Mouse (Mus musculus) right cerebral cortex, postnatal 25 days (tissue): ENCODE measurements at regions not wholly inside any gene's neighbourhood (a gene's known extent, or its start where the extent isn't known, plus 50 kb on each side); places are given as distances from the start of the nearest gene placed in this dataset.
"Not testable (repeated sequence)": the region's sequence is repeated elsewhere in the genome, so short reads cannot be mapped to it uniquely, and the experiment has no call there.

Experiments
- DNase-seq: peaks from one replicate; pipeline ENCODE4 v3.0.0; 2022

DNA sequence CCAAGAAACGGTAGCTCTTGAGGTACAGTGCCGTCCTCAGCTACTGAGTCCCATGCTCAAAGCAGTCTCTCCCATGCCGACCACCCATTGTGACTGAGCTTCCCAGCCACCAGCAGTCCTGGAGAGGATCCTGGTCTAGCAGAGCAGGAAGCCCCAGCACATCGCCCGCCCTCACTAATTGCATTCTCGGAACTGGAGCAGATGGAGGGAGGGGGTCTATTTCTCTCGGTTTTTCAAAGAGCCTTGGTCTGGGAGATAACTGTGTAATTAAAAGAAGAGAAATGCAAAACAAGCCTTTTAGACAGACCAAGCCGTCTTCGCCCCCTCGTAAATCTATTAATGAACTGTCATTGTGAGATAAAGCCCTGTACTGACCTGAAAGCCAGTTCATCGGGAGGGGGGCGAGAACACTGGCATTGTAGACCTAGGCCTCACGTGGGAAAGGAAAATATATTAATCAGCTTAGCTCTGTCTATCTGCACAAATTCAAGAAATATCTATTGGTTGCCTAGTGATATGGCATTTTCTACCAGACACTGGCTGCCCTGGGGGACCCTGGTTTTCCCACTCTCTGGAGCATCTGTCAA, 405.4 kb downstream of the Ptpru start:
- DNase-seq, result no peak

DNA sequence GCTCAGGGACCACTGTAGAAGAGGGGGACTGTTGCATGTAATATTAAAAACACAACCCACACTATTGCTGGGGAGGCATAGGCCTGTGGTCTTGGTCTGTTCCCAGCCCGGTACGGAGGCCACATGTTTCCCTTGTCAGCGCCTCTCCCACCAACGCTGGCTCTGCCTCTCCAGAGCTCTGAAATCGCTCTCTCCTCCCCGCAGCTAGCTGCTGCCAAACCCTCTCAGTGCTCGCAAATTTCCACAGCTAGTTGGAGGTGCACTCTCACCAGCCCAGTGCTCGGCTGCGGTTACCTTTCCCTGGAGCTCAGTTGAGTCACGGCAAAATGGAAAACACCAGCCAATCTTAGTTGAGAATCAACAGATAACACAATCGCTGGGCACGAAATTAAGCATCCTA, 402.9 kb downstream of the Ptpru start:
- DNase-seq, result no peak

DNA sequence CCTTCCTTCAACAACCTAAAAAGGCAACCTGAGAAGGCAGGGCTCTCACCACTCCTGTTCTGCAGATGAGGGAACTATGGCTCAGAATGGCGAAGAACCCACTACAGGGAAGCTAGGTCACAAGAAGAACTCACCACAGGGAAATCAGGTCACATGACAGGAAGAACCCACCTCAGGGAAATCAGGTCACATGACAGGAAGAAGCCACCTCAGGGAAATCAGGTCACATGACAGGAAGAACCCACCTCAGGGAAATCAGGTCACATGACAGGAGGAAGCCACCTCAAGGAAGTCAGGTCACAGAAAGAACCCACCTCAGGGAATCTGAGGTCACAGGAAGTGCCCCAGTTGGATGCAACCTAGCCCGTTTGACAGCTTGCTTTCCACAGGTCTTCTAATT, 399.7 kb downstream of the Ptpru start:
- no peak for DNase-seq

DNA sequence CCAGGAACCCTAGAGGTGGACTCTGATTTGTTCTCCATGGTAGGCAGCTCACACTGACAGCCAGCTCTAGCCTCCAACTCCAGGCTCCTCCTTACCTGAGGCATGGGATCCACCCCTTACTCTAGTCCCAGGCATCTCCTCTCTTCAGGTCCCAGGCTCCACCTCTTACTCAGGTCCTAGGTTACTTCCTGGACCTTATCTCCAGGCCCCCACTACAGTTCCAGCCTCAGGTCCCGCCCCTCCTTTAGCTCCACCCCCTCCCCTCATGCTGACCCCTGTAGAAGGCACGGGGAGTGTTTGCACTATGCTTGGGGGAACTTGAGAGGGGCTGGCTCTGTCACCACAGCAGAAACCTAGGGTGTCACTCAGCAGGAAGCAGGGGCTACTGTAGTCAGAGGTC, 399.2 kb downstream of the Ptpru start:
- DNase-seq, result no peak

DNA sequence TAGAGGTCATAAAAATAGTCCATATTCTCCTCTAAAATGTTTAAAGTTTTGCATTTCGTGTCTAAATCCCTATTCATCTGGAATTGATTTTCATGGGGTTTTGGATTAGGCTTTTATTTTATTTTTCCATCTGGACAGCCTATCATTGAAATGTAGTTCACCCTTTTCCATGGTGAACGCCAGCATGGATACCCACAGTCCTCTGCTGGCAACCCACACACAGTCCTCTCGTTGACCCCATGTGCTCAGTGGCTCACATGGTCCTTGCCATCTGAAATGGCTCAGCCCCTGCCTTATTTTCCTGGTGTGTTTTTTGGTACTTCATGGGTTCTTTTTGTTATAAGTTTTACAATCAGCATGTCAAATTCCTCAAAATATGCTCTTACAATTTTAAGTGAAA, 397.2 kb downstream of the Ptpru start:
- no peak for DNase-seq

DNA sequence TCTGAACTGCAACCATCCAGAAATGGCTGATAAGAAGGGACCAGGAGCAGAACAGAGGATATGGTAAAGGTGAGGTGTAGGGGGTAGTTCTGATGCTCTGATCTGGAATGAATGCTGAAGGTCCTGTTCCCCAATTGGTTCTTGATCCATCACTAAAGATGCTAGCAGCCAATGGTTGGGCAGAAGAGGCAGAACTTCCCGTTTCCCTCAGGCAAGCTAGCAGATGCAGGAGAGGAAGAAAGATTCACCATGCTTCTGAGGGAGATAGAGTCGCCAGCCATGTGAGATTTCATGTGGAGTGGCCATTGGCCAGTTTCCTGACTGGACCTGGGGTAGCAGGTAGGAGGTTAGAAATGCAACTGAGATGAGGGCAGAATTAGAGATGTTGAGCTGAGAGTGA, 394.6 kb downstream of the Ptpru start:
- no peak for DNase-seq

DNA sequence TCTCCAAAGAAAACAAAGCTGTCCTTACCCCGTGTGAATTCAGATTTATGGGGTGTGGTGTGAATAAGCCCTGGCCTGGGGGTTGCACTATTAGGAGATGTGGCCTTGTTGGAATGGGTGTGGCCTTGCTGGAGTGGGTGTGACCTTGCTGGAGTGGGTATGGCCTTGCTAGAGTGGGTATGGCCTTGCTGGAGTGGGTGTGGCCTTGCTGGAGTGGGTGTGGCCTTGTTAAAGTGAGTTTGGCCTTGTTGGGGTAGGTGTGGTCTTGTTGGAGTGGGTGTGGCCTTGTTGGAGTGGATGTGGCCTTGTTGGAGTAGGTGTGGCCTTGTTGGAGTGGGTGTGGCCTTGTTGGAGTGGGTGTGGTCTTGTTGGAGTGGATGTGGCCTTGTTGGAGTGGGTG, 387.8 kb downstream of the Ptpru start:
- DNase-seq, result not testable (repeated sequence)

DNA sequence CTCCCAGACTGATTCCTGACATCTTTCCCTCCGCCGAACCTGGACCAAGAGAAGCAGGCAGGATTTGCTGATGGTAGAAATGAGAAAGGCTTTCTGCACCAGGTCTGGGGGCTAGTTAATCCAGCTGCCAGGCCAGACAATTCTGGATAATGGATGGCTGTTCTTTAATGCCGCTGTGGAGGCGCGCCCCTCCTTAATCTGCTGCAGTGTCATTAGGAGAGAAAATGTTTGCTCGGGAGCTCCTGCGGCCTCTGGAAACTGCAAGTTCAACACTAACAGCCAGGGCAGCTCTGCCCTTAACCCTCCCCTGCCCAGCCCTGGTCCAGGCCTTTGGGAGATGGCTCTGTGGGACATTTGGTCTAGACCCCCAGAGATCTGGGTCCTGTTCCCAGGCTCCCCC, 380.5 kb downstream of the Ptpru start:
- no peak for DNase-seq

DNA sequence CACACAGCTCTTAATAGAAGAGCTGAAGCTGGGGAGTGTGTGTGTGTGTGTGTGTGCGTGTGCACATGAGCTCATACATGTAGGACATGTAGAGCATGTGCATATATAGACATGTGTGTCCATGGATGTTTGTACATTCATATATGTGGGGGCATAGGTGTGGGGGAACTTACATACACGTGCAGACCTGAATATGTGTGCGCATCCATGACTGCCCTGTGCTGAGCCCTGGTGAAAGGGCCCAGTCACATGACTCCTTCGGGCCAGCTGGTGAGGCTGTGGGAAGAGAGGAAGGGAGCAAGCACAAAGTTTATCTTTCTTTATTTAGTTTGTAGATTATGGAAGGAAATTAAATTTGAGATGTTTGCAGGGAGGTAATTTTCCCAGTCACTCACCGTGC, 378.3 kb downstream of the Ptpru start:
- DNase-seq, result no peak

DNA sequence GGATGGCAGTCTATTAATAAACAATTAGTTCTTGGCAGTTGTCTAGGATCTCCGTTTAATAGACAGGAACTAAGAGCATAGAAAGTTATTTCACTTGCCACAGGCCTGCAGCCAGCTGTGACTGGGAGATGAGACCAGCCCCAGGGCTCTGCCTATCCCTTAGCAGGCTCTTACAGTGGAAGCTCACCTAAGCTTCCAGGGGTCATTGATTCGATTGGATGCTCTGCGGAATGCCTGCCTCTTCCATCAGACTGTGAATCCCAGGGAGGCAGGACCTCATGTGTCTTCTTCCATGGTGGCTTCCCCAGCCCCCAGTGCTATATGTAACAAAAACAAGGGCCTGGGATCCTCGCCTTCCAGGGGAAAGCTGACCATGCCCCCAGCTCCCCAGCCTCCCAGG, 376.8 kb downstream of the Ptpru start:
- no peak for DNase-seq

DNA sequence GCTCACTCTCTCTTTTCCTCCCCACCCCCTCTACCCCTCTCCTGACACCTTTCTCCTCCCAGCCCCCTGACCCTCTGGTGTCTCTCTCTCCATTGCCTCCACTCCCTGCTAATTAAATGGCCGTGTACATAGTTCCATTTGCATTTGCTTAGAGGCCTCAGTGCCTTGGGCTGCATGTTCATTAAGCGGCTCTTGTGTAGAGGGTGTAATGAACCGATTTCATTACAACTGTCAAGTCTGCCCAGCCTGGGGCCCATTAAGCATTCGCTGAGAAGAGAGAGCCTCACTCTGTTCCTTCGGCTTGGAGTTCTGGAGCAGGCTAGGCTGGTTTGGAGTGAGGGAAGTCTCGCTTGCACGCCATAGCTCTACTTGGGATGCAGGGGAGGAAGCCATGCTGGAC, 376.4 kb downstream of the Ptpru start:
- DNase-seq, result no peak

DNA sequence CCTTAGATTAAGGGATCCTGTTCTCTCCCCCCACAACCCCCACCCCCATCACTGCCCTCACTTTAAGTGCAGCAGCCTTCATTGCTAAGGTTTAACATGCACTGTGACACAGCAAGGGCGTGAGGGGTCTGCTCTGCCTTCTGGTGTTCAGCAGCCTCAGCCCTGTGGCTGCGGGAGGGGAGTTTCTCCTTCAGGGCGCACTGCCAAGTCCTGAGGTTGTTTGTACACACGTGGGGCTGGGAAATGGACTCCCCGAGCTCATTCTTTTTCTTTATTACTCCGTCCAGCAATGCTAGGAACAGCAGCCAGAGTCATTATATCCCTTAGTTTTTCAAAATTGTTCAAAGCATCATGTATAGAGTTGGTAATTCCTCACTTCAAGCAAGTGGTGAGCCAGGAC, 363.1 kb downstream of the Ptpru start:
- DNase-seq, result no peak

DNA sequence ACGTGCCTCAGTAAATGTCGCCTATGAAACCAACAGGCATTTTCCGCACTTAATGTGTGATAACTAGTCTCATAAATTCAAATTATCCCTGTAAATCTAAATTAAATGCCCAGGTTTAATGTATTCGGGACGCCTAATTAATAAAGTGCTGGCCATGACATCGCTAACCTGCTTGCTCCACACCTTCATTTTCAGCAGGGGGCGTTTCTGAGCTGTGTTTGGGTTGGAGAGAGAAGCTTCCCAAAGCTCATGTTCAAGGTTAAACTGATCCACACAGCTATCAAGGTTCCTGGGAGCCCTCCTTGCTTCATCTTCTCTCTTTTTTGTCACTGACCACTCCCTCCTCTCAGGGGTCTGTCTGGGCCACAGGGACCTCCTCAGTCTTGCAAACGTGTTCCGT, 359.2 kb downstream of the Ptpru start:
- DNase-seq, result no peak

DNA sequence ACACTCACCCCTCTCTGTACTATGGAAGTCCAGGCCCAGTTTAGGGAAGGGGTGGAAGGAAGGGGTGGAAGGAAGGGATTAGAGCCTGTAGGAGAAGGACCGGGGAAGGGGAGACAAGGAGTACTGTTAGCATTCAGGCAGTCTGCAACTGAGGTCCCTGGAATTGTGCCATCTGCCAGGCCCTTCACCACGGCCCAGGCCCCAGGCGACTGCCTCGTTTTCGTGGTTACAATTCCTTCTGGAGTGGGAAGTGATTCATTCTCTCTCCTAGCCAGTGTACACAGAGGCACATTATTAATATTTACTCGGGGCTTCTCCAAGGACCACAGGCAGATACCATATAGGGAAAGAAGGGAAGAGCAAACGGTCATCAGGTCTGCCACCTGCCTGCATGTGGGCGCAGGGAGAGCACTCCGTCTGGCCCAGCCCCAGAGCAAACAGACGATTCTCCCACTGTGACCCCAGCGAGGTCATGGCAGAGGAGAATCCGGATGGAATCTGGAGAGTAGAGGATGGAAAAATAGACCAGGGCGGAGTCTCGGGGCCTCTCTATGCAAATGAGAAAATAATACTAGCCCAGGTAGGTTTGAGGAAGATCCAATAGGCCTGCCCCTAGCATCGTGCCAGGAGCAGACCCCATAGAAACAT, 354.0 kb downstream of the Ptpru start:
- DNase-seq, result no peak

DNA sequence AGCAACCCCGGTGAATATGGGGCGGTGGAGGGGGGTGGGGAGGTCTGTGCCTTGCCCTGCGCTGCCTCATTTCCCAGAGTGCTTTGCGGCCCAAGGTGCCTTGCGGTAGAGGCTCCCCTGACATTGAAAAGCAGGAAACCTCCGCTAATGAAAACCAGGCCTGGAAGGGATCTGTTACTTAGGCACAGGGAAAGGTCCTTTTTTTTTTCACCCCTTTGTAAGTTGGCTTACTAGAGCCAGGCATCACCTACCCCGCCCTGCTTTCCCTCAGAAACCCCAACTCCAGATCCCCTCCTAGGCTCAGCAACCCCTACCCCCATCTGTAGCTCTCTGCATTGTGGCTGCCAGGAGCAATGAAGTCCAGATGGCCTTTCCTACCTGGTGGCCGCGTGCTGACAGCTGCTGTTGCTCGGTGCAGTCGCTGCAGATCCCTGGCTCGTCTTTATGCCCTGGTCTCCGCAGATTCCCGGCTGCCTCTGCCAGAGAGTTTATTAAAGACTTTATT, 353.4 kb downstream of the Ptpru start:
- no peak for DNase-seq

DNA sequence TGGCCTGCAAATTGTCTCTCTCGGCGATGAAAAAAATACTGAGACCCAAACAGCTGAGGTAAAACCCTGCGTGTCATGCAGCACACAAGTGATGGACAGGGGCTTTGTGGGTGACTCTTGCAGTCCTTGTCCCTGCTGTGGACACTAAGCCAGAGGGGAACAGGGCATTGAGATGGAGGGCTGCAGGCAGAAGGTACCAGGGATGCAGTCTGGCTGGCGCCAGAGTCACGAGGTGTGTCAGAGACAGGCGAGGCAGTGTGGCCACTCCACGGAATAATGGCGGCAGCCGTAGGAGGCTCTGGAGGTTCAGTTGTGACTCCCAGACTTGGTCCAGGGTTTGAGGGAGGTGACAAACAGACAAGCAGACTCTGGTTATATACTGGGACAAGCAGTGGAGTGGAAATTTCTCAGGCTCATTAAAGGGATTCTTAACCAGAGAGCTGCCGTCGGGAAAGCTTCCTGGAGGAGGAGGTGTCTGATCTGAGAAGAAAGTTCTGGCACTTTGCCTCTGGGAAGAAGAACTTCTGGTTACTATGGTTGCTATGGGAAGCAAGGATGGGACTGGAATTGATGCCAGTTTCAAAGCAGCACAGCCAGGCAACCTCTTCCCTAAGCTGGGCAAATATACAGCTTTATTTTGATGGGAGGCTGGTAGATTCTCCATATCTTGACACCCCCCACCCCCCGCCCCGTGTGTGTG, 352.8 kb downstream of the Ptpru start:
- DNase-seq, result no peak

DNA sequence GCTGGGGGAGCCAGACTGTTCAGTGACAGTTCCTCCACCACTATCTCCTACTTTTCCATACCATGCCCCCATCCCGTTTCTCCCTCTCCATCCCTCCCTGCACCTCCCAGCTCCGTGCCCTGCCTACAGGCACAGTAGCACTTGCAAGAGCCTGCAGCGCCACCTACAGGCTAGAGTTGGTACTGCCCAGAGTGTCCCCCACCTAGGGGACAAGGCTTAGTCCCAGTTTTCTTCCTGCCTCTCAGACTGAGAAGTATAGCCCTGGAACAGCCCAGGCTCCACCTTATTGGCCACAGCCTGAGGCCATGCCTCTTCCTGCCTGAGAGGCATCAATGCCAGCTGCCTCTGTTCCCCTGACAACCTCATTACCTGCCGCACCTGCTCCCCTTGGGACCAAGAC, 351.3 kb downstream of the Ptpru start:
- DNase-seq, result peak; percentile 83

DNA sequence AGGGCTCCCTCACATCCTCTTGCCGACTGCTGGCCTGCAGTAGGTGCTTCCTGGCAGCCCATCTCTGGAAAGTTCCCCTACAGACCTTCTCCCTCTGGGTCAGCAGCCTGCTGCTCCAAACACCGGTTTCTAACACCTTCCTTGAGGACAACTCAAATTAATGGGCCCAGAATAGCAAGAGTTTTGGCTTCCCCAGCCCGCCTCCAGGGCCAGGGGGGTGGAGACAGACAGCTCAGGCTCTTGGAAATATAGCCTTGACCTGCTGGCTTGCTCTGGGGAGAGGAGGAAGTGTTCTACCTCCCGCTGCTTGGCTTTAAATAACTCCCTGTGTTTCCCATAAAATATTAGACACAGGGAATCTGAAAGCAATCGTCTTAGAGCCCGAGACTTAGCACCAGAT, 349.8 kb downstream of the Ptpru start:
- DNase-seq, result no peak

DNA sequence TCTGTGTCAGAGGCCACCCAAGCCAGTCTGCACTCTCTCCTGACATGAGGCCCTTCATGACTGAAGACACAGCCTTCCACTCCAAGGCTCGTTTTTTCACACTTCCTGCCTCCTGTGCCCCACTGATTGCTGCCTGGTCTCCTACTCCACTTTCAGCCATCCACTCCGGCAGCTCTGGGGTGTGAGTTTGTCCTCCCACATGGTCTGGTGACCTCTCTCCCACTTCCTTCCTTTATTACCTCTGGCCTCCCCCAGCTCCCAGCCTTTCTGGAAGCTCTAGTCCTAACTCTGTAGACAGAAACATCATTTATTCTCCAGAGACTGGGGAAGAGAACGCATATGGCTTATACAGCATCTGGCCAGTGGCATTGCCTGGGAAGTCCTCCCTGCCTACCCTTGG, 349.0 kb downstream of the Ptpru start:
- no peak for DNase-seq

DNA sequence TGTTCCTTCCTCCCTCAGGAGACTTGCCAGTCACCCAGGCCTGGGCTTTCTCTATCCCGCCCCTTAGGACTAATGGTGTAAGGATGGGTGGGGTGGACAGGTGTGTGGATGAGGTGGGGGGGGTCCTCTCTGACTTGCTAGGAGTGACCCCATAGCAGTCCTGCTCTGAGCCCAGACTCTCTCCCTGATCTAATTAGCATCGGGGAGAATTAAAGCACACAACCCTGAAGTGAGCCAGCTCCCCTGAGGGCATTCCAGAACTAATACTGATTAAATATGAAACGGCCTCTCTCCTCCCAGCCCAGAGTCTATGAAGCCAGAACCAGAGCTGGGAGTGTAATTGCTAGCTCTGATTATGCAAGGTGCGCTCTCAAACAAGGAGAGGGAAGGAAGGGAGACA, 346.1 kb downstream of the Ptpru start:
- no peak for DNase-seq

DNA sequence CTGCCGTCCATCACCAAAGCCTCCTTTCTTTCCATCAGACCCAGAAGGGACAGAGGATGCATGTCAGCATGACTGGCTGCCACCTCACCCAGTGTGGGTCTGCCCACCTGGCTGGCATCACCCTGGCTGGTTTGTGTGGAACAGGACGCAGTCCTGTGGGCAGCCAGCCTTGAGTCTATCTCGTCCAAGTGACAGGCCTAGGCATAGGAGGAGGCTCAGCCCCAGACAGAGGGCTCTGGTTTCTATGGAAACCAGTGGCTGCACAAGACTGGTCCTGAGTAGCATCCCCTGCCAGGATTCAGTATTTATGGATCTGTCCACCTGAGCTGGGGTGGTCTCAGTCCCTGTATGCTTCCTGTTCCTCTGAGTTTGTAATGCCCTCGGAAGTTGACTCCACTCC, 344.4 kb downstream of the Ptpru start:
- DNase-seq, result no peak

DNA sequence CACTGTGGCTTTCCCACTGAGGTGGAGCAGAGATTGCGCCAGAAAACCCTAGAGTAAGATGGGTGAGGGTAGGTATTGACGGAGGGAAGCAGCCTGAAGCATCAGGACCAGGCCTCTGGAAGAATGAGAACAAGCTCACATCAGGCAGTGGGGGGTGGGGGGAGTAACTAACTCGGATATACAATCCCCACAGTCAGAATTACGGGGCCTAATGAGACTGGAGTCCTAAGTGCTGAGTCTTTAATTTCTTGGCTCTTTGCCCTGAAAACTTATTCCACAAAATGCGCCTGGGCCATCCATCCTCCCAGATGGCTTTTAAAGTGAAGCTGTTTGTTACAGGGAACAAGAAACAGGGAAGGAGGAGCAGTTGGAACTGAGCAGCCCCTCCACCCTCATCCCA, 341.2 kb downstream of the Ptpru start:
- no peak for DNase-seq

DNA sequence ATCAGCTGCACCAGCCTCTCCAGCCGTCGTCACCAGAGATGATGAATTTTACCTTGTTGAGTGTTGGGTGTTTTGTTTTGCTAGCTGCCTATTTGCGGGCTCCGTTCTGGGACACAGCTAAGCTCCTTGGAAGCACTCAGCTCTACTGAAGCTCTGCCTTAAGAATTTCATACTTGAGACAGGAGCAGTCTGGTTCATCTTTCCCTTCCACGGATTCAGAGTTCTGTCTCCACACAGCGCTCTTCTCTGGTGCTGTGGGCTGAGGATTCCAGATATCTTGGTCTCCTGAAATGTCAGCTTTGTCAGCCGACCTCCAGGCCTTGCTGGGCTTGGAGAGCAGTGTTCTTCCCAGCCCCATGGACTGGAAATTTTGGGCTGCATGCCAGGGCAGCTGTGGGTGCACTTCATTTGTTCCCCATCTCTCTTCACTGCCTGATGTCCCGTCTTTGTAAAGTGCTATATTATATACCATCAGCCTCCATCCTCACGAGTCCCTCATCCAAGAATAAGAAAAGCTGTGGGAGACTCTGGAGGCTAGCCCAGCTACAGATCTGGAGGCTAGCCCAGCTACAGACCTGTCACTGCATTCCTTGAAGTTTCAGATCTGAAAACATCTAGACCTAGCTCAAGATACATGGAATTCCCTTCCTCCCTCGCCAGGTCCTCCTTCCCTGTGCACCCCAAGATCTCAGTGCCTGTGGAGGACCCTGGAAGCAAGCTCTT, 337.0 kb downstream of the Ptpru start:
- peak; percentile 62 for DNase-seq

DNA sequence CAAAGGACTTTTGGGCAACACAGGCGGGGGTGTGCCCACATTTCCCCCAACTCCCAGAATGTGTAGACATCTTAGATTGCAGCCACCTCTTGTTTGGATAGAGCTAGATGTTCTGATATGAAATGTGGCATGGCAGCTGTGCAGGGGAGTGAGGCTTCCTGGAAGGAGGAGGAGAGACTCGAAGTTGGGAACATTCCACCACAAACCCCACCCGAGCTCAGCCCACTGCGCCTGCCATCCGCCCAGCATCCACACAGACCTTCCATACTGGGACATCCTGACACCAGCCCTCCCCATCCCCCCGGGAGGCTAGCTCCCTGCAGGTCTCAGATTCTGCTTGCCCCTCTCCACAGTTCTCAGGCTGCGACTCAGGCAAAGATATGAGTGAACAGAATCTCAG, 329.9 kb downstream of the Ptpru start:
- no peak for DNase-seq
